In the genomic region with DNA sequence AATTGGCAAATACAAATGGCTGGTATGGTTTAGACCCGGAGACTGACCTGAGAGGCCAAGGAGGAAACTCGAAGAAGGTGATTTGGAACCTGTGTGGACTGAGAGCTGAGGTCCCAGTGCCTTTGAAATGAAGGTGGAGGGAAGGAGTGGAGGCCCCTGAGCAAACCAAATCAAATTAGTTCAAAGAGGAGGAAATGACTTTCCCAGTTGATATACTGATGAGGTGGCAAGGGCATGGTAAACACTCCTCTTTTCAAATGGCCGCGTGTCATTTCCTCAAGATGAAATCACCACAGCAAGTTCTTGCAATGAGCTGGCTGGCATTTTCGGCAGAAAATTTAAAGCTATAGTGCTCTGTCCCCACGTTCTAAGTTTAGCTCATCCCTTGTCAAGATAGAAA, we compare ENCODE assay signal across 20 mouse cellular contexts.
DNase-seq lines count a peak whose midpoint lies in the region; ATAC-seq lines count a peak whose summit lies in the region.
"Had no signal": no experiment of that assay in that cellular context is flagged by ENCODE, and none has a peak within 500 bp of the region (broad histone marks: within the 10 kb centered on the region; RNA-seq: fewer than 3 reads in every experiment).

No protein-coding gene starts in this region.

- intact Hi-C loops in heart, postnatal 14 days (cut with DNase I), result no loop called here

- DNase-seq in heart, adult 11 months, result peak; percentile 60
- DNase-seq in heart, postnatal 14 days, result no peak
- DNase-seq in urinary bladder, postnatal 14 days (ENCODE audit: low spot score), result peak; percentile 11
- no peak for DNase-seq in urinary bladder, adult 2 months (ENCODE audit: low spot score)
- DNase-seq in thymus, postnatal 0 days (ENCODE audit: low spot score), result no peak
- DNase-seq: adrenal gland, adult 8-10 months; adrenal gland, postnatal 36 days; cerebellum, adult 2 months; cerebellum, postnatal 10 days; embryo, embryonic 11 days; gastrocnemius, adult 2 months; gastrocnemius, postnatal 25 days had no signal

- ATAC-seq in stomach, embryonic 15.5 days (ENCODE audit: insufficient read depth, low FRiP score, low read depth), result peak; percentile 73; the same call in 1 of the 2 replicates
- no peak for ATAC-seq in midbrain, embryonic 15.5 days (replicated peaks)
- ATAC-seq: forebrain, embryonic 14.5 days had no signal

- H3K27me3 ChIP-seq in stomach, embryonic 15.5 days (replicated peaks), result no peaks in the 10 kb centered on the region
- no peaks in the 10 kb centered on the region for H3K27me3 ChIP-seq in midbrain, embryonic 15.5 days (replicated peaks)
- H3K27me3 ChIP-seq: embryonic facial prominence, embryonic 15.5 days; heart, embryonic 13.5 days; hindbrain, embryonic 13.5 days had no signal

- H3K4me2 ChIP-seq in stomach, embryonic 15.5 days, result no peak overlapping the region
- H3K4me2 ChIP-seq in midbrain, embryonic 15.5 days, result no peak overlapping the region
- H3K4me2 ChIP-seq: embryonic facial prominence, embryonic 15.5 days; heart, embryonic 13.5 days; hindbrain, embryonic 13.5 days had no signal

- no peaks in the 10 kb centered on the region for H3K9me3 ChIP-seq in stomach, embryonic 15.5 days
- H3K9me3 ChIP-seq in midbrain, embryonic 15.5 days, result 0 out of 2 replicates have a peak, but pooled peaks cover 2% of the 10 kb centered on the region
- H3K9me3 ChIP-seq: embryonic facial prominence, embryonic 15.5 days; forebrain, embryonic 10.5 days; hindbrain, embryonic 13.5 days had no signal

- H3K36me3 ChIP-seq in stomach, embryonic 15.5 days, result no peaks in the 10 kb centered on the region
- H3K36me3 ChIP-seq in midbrain, embryonic 15.5 days (replicated peaks), result no peaks in the 10 kb centered on the region
- H3K36me3 ChIP-seq: embryonic facial prominence, embryonic 15.5 days; forebrain, embryonic 10.5 days; heart, embryonic 13.5 days; hindbrain, embryonic 13.5 days had no signal

- H3K27ac ChIP-seq in stomach, embryonic 15.5 days, result no peak overlapping the region
- H3K27ac ChIP-seq in midbrain, embryonic 15.5 days, result no peak overlapping the region
- H3K27ac ChIP-seq: embryonic facial prominence, embryonic 15.5 days; forebrain, embryonic 10.5 days; gastrocnemius, adult 2 months; heart, embryonic 13.5 days; hindbrain, embryonic 13.5 days had no signal

- no peak overlapping the region for H3K9ac ChIP-seq in stomach, embryonic 15.5 days
- H3K9ac ChIP-seq in midbrain, embryonic 15.5 days, result no peak overlapping the region
- H3K9ac ChIP-seq: embryonic facial prominence, embryonic 15.5 days; heart, embryonic 13.5 days; hindbrain, embryonic 13.5 days had no signal

- no peak overlapping the region for H3K4me3 ChIP-seq in stomach, embryonic 15.5 days (replicated peaks)
- H3K4me3 ChIP-seq in midbrain, embryonic 15.5 days, result no peak overlapping the region
- H3K4me3 ChIP-seq: embryonic facial prominence, embryonic 15.5 days; erythroblast, embryonic 14.5 days; forebrain, embryonic 10.5 days; gastrocnemius, adult 2 months; heart, embryonic 13.5 days; hindbrain, embryonic 13.5 days had no signal

- H3K4me1 ChIP-seq in stomach, embryonic 15.5 days, result no peaks in the 10 kb centered on the region
- H3K4me1 ChIP-seq in midbrain, embryonic 15.5 days, result no peaks in the 10 kb centered on the region

- WGBS in stomach, embryonic 15.5 days, result 43% methylated on average over 6 of the region's 6 CpGs
- 88% methylated on average over 6 of the region's 6 CpGs for WGBS in midbrain, embryonic 15.5 days

Comparison
In these comparisons a context has a peak if more than half of its experiments do, and no peak if none do; other contexts are left out.
1. DNase-seq: peak in heart, adult 11 months (single experiment) and urinary bladder, postnatal 14 days (single experiment); none in heart, postnatal 14 days (0 of 2), urinary bladder, adult 2 months (single experiment) and thymus, postnatal 0 days (single experiment).